Mouse (Mus musculus): ENCODE measurements around the gene Cdc45. TPM values are rescaled to one million over a fixed set of nuclear protein-coding genes. Genes with fewer than 3 reads are reported as not detected.

Gene Cdc45
- polyA plus RNA-seq, 1 experiment = 9.7 TPM

DNA sequence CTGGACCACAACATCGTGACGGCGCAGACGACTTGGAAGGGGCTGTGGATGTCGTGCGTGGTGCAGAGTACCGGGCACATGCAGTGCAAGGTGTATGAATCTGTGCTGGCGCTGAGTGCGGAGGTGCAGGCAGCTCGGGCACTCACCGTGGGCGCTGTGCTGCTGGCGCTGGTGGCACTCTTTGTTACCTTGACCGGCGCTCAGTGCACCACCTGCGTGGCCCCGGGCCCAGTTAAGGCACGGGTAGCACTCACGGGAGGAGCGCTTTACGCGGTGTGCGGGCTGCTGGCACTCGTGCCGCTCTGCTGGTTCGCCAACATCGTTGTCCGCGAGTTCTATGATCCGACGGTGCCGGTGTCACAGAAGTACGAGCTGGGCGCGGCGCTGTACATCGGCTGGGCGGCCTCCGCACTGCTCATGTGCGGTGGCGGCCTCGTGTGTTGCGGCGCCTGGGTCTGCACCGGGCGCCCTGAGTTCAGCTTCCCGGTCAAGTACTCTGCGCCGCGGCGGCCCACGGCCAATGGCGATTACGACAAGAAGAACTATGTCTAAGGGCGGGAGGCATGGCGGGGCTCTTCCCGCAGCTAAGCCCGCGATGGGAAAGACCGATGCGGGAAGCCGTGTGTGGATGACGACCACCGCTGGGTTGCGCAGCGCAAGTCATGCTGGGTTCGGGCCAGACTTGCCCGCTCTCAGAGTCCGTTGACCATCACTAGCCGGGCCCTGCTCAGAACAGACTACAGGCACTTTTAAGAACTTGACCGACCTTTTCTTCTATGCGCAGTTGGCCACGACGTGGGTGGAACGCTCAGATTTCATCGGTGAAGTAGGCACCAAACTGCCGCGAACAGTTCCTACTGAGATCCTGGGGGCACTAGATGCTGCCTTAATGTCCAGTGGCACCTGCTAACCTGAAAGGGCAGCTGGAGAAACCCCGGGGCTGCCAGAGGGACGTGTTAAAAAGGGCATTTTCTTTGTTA, 34.4 kb downstream of the Cdc45 start:
- peaks cover 7% of the 10 kb centered on the region; the same call in 1 of the 2 replicates for H3K27me3 ChIP-seq (ENCODE audit: control insufficient read depth, insufficient read depth, low read length)
- no peaks in the 10 kb centered on the region for H3K4me1 ChIP-seq (ENCODE audit: control insufficient read depth, insufficient read depth, insufficient read length)
- TF ChIP-seq POLR2A (IDR thresholded peaks at IDR 0.05; ENCODE audit: low read depth, low read length) = no peak
- no peak for TF ChIP-seq CTCF (IDR thresholded peaks at IDR 0.05; ENCODE audit: extremely low read depth, insufficient read depth, insufficient read length, insufficient replicate concordance)
- peak overlapping the region; percentile 6; the same call in 1 of the 2 replicates for H3K4me3 ChIP-seq (ENCODE audit: extremely low read depth, insufficient read depth, insufficient read length)
- no peak for DNase-seq (ENCODE audit: low read depth in 1 of 2, low spot score in 2 of 2)
- 0 out of 2 replicates have a peak overlapping the region, but pooled peaks have one; percentile 1 for H3K27ac ChIP-seq (ENCODE audit: insufficient read depth, low read length)
- H3K36me3 ChIP-seq (ENCODE audit: control insufficient read depth, insufficient read depth, low read length) = no peaks in the 10 kb centered on the region
- WGBS = 4% methylated on average over 80 of the region's 80 CpGs

DNA sequence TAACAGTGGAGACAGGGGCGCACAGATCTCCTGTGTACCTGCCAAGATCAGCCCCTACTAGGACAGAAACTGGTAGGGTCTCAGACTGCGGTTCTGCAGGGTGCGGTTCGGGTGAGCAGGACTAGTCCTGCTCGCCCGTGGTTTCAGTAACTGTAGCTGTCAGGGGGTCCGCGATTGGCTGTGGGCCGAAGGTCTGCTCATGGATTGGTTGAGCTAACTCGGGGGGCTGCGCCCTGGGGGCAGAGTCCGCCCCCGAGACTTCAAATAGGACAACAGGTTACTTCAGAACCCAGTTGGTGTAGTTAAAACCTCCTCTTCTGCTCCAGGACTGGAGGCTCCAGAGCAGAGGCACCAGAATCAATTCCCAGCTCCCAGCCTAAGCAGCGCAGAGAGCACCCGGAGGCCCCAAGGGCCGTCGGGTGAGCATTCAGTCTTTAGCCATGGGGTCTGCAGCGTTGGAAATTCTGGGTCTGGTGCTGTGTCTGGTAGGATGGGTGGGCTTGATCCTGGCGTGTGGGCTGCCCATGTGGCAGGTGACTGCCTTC, 35.2 kb downstream of the Cdc45 start, which contains the start of gene Cldn5:
Gene Cldn5 (plus strand): TSS at position 292 of the 545 bp plus-strand sequence.
- no peak for DNase-seq (ENCODE audit: low read depth in 1 of 2, low spot score in 2 of 2)
- no peaks in the 10 kb centered on the region for H3K4me1 ChIP-seq (ENCODE audit: control insufficient read depth, insufficient read depth, insufficient read length)

DNA sequence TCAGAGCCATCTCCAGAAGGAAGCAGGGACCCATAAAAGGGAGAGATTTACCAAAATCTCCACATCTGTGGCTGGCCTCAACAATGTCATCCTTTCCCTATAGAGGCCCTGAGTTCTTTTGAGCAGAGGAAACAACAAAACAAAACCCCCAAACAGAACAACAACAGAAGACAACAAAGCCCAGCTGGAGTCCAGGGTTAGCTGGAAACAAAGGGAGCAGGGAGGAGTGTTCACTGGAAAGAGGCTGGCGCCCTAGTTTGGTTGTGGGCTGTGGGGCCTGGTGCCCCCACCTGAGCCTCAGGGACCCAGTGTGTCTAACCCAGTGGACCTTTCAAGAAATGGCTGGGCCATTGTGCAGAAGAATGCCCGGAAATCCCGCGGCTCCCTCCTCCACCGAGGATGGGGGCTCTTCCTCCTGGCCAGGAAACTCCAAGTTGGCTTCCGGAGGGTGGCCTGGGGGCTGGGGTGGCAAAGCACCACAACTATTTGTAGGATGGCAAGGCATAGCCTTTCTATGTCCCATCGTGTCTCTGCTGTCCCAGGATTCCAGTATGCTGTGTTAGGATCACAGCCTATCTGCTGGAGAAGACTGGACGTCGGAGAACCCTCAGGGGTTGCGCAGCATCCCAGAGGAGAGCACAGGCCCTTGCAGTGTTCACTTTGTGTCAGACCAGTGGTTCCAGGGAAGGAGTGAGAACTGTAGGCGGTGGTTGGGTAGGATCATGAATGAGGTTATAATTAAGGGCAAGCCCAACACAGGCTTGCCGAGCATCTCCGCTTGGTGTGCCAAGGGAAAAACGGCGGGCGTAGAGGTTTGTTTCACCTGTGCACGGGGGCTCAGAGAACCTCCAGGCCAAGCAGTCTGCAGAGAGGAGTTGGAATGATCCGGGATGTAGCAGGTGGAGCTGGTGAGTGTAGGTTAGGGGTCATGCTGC, 35.9 kb downstream of the Cdc45 start:
- Histone ChIP-seq H3K4me3 (ENCODE audit: extremely low read depth, insufficient read depth, insufficient read length) (no peak overlapping the region), H3K4me1 (ENCODE audit: control insufficient read depth, insufficient read depth, insufficient read length) (no peaks in the 10 kb centered on the region), H3K27me3 (ENCODE audit: control insufficient read depth, insufficient read depth, low read length) (peaks cover 7% of the 10 kb centered on the region; the same call in 1 of the 2 replicates), H3K36me3 (ENCODE audit: control insufficient read depth, insufficient read depth, low read length) (no peaks in the 10 kb centered on the region), H3K27ac (ENCODE audit: insufficient read depth, low read length) (peak overlapping the region; percentile 39; the same call in 1 of the 2 replicates)
- TF ChIP-seq POLR2A (IDR thresholded peaks at IDR 0.05; ENCODE audit: low read depth, low read length) (no peak), CTCF (IDR thresholded peaks at IDR 0.05; ENCODE audit: extremely low read depth, insufficient read depth, insufficient read length, insufficient replicate concordance) (no peak)
- WGBS = 54% methylated on average over 18 of the region's 18 CpGs
- no peak for DNase-seq (ENCODE audit: low read depth in 1 of 2, low spot score in 2 of 2)

More for the DNA sequence above, 35.2 kb downstream of the Cdc45 start, which contains the start of gene Cldn5:
- H3K27ac ChIP-seq (ENCODE audit: insufficient read depth, low read length) = peak within 1 kb of the TSS; percentile 39; the same call in 1 of the 2 replicates
- peaks cover 7% of the 10 kb centered on the region; the same call in 1 of the 2 replicates for H3K27me3 ChIP-seq (ENCODE audit: control insufficient read depth, insufficient read depth, low read length)
- H3K36me3 ChIP-seq (ENCODE audit: control insufficient read depth, insufficient read depth, low read length) = no peaks in the 10 kb centered on the region
- 22% methylated on average over 19 of the region's 19 CpGs for WGBS
- peak within 1 kb of the TSS; percentile 6; the same call in 1 of the 2 replicates for H3K4me3 ChIP-seq (ENCODE audit: extremely low read depth, insufficient read depth, insufficient read length)
- TF ChIP-seq POLR2A (IDR thresholded peaks at IDR 0.05; ENCODE audit: low read depth, low read length) = no peak
- no peak for TF ChIP-seq CTCF (IDR thresholded peaks at IDR 0.05; ENCODE audit: extremely low read depth, insufficient read depth, insufficient read length, insufficient replicate concordance)

DNA sequence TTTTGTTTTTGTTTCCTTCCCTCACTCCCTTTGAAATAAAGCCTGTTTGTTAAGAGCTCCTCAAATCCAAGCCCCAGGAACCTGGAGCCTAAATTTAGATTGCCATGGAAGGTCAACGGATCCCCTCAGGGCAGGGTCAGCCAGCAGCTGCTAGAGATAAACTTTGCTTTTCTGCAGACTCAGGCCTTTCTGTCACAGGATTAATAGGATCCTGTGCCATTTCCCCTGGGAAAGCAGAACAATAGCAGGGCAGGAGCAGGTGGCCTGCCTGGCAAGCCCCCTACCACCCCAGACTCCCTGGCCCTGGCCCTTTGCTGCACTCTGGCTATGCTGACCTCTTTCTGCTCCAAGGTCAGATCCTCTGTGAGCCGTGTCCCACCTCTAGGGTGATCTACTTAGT, 37.9 kb downstream of the Cdc45 start:
- no peak for TF ChIP-seq CTCF (IDR thresholded peaks at IDR 0.05; ENCODE audit: extremely low read depth, insufficient read depth, insufficient read length, insufficient replicate concordance)
- no peak for TF ChIP-seq POLR2A (IDR thresholded peaks at IDR 0.05; ENCODE audit: low read depth, low read length)
- H3K4me1 ChIP-seq (ENCODE audit: control insufficient read depth, insufficient read depth, insufficient read length) = no peaks in the 10 kb centered on the region
- peaks cover 7% of the 10 kb centered on the region; the same call in 1 of the 2 replicates for H3K27me3 ChIP-seq (ENCODE audit: control insufficient read depth, insufficient read depth, low read length)
- H3K27ac ChIP-seq (ENCODE audit: insufficient read depth, low read length) = no peak overlapping the region
- H3K4me3 ChIP-seq (ENCODE audit: extremely low read depth, insufficient read depth, insufficient read length) = no peak overlapping the region
- no peak for DNase-seq (ENCODE audit: low read depth in 1 of 2, low spot score in 2 of 2)
- 80% methylated on average over 2 of the region's 2 CpGs for WGBS
- H3K36me3 ChIP-seq (ENCODE audit: control insufficient read depth, insufficient read depth, low read length) = no peaks in the 10 kb centered on the region

DNA sequence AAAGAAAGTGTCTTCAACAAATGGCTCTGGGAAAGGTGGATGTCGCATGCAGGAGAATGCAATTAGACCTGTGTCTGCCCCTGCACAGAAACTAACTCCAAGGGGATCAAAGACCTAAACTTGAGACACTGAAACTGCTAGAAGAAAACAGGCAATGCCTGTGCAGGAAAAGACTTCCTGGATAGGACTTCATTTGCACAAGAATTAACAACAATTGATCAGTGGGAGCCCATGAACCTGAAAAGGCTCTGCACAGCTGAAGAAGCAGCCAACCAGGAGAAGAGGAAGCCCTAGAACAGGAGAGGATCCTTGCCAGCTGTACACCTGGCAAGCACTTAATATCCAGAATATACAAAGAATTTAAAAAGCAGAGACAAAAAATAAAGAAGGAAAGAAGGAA, 42.3 kb downstream of the Cdc45 start:
- DNase-seq (ENCODE audit: low read depth in 1 of 2, low spot score in 2 of 2) = no peak
- 88% methylated on average over 1 of the region's 1 CpGs for WGBS
- H3K27me3 ChIP-seq (ENCODE audit: control insufficient read depth, insufficient read depth, low read length) = no peaks in the 10 kb centered on the region
- no peak overlapping the region for H3K27ac ChIP-seq (ENCODE audit: insufficient read depth, low read length)
- no peaks in the 10 kb centered on the region for H3K36me3 ChIP-seq (ENCODE audit: control insufficient read depth, insufficient read depth, low read length)
- H3K4me3 ChIP-seq (ENCODE audit: extremely low read depth, insufficient read depth, insufficient read length) = no peak overlapping the region
- TF ChIP-seq POLR2A (IDR thresholded peaks at IDR 0.05; ENCODE audit: low read depth, low read length) = no peak
- no peak for TF ChIP-seq CTCF (IDR thresholded peaks at IDR 0.05; ENCODE audit: extremely low read depth, insufficient read depth, insufficient read length, insufficient replicate concordance)
- no peaks in the 10 kb centered on the region for H3K4me1 ChIP-seq (ENCODE audit: control insufficient read depth, insufficient read depth, insufficient read length)

DNA sequence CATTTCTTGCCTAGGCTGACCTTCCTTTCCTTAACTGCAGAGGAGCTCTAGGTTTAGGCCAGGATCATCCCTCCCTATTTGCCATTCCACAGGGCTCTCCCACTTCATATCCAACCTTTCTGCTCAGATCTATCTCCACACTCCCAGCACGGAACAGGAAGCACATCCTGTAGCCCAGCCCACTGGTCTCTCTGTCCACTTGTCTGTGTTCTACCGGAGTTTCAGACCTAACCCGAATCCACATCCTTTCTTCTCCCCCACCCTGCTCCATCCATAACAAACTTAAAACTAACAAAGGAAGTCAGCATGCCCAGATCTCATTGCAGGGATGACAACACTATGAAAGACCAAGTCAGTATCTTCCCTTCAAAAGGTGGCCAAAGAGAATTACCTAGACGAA, 45.4 kb downstream of the Cdc45 start:
- TF ChIP-seq POLR2A (IDR thresholded peaks at IDR 0.05; ENCODE audit: low read depth, low read length) (no peak), CTCF (IDR thresholded peaks at IDR 0.05; ENCODE audit: extremely low read depth, insufficient read depth, insufficient read length, insufficient replicate concordance) (no peak)
- H3K27me3 ChIP-seq (ENCODE audit: control insufficient read depth, insufficient read depth, low read length) = no peaks in the 10 kb centered on the region
- no peak overlapping the region for H3K27ac ChIP-seq (ENCODE audit: insufficient read depth, low read length)
- DNase-seq (ENCODE audit: low read depth in 1 of 2, low spot score in 2 of 2) = no peak
- WGBS = 71% methylated on average over 4 of the region's 4 CpGs
- no peak overlapping the region for H3K4me3 ChIP-seq (ENCODE audit: extremely low read depth, insufficient read depth, insufficient read length)
- H3K4me1 ChIP-seq (ENCODE audit: control insufficient read depth, insufficient read depth, insufficient read length) = no peaks in the 10 kb centered on the region
- no peaks in the 10 kb centered on the region for H3K36me3 ChIP-seq (ENCODE audit: control insufficient read depth, insufficient read depth, low read length)

All from spleen, adult 2 months (tissue).